Mouse (Mus musculus) kidney, adult 8-10 months (tissue): ENCODE data around the gene Crim1.

Source experiments
- DNase-seq, 2 experiments: peaks; one replicate each; pipeline ENCODE4 v3.0.0; 2022

The Crim1 gene

GRCm38 (mm10) chr17:78331438-78331837 lies 131.4 kb downstream of the Crim1 start:
- DNase-seq = no peak

GRCm38 (mm10) chr17:78333275-78333674 lies 133.2 kb downstream of the Crim1 start:
- no peak for DNase-seq

GRCm38 (mm10) chr17:78335250-78335649 lies 135.2 kb downstream of the Crim1 start:
- DNase-seq = no peak

- DNase-seq = no peak
Measured at GRCm38 (mm10) chr17:78343688-78344087, 143.6 kb downstream of the Crim1 start.

- peak; percentile 25 to 44 for DNase-seq
Measured at GRCm38 (mm10) chr17:78347111-78347801, 147.2 kb downstream of the Crim1 start.

GRCm38 (mm10) chr17:78351676-78352499 lies 151.8 kb downstream of the Crim1 start:
- no peak for DNase-seq

- DNase-seq = no peak
Measured at GRCm38 (mm10) chr17:78352500-78352855, 152.4 kb downstream of the Crim1 start.

- no peak for DNase-seq
Measured at GRCm38 (mm10) chr17:78354411-78354810, 154.4 kb downstream of the Crim1 start.

GRCm38 (mm10) chr17:78354871-78355270 lies 154.8 kb downstream of the Crim1 start:
- no peak for DNase-seq

- DNase-seq = no peak
Measured at GRCm38 (mm10) chr17:78355611-78356010, 155.6 kb downstream of the Crim1 start.

GRCm38 (mm10) chr17:78357753-78358152 lies 157.7 kb downstream of the Crim1 start:
- no peak for DNase-seq

- DNase-seq = no peak
Measured at GRCm38 (mm10) chr17:78358251-78358726, 158.2 kb downstream of the Crim1 start.

GRCm38 (mm10) chr17:78361939-78362728 lies 162.1 kb downstream of the Crim1 start:
- peak; percentile 53 to 55 for DNase-seq

GRCm38 (mm10) chr17:78364555-78365302 lies 164.7 kb downstream of the Crim1 start:
- no peak for DNase-seq

GRCm38 (mm10) chr17:78366070-78366469 lies 166.0 kb downstream of the Crim1 start:
- no peak for DNase-seq

- no peak for DNase-seq
Measured at GRCm38 (mm10) chr17:78368481-78368880, 168.4 kb downstream of the Crim1 start.

- DNase-seq = no peak
Measured at GRCm38 (mm10) chr17:78370445-78370844, 170.4 kb downstream of the Crim1 start.

GRCm38 (mm10) chr17:78373174-78373573 lies 173.1 kb downstream of the Crim1 start:
- DNase-seq = no peak

GRCm38 (mm10) chr17:78373849-78374248 lies 173.8 kb downstream of the Crim1 start:
- no peak for DNase-seq

- no peak for DNase-seq
Measured at GRCm38 (mm10) chr17:78374756-78375155, 174.7 kb downstream of the Crim1 start.

- DNase-seq = no peak
Measured at GRCm38 (mm10) chr17:78376587-78376986, 176.5 kb downstream of the Crim1 start.

- no peak for DNase-seq
Measured at GRCm38 (mm10) chr17:78379079-78379729, 179.2 kb downstream of the Crim1 start.
